Mouse (Mus musculus) heart, postnatal 0 days (tissue): ENCODE data around the gene Rgs6. TPM values are rescaled to one million over a fixed set of nuclear protein-coding genes. Genes with fewer than 3 reads are reported as not detected.

Experiments
- ATAC-seq: fragments of 200-750 bp; cut with Nextera tagmentation; 2 replicates; pipeline ENCODE4 v1.8.0; 2017; ENCODE audit warnings: low read depth, moderate number of reproducible peaks, moderate library complexity; ENCODE audit not compliant: insufficient read depth
- DNase-seq: peaks from one replicate; pipeline ENCODE4 v3.0.0-alpha.2; 2016; ENCODE audit warnings: low spot score
- H3K27ac ChIP-seq: fragments of 300-500 bp; sonication (generic); 2 replicates; pipeline ENCODE4 v1.5.1; 2014; ENCODE audit warnings: low read depth, mild to moderate bottlenecking
- H3K27me3 ChIP-seq: fragments of 300-500 bp; sonication (generic); 2 replicates; pipeline ENCODE4 v1.6.1; 2014; ENCODE audit warnings: low read length, mixed read lengths; ENCODE audit not compliant: control insufficient read depth, insufficient read depth
- H3K36me3 ChIP-seq: fragments of 300-500 bp; sonication (generic); replicated peaks from 2 replicates; pipeline ENCODE4 v1.6.1; 2014; ENCODE audit warnings: low read length, mixed read lengths; ENCODE audit not compliant: control insufficient read depth, insufficient read depth
- H3K4me1 ChIP-seq: fragments of 300-500 bp; sonication (generic); 2 replicates; pipeline ENCODE4 v1.6.1; 2014; ENCODE audit warnings: antibody characterized with exemption; ENCODE audit not compliant: control insufficient read depth, insufficient read depth
- H3K4me2 ChIP-seq: fragments of 300-500 bp; sonication (generic); 2 replicates; pipeline ENCODE4 v1.6.1; 2014; ENCODE audit warnings: low read depth, mild to moderate bottlenecking, low read length, moderate library complexity
- H3K4me3 ChIP-seq: fragments of 300-500 bp; sonication (generic); 2 replicates; pipeline ENCODE4 v1.5.1; 2014; ENCODE audit warnings: low read depth, low read length
- H3K9ac ChIP-seq: fragments of 300-500 bp; sonication (generic); replicated peaks from 2 replicates; pipeline ENCODE4 v1.6.1; 2014; ENCODE audit warnings: low read depth, low read length, mixed read lengths
- H3K9me3 ChIP-seq: fragments of 300-500 bp; sonication (generic); replicated peaks from 2 replicates; pipeline ENCODE4 v1.6.1; 2016; ENCODE audit warnings: low read length; ENCODE audit not compliant: control insufficient read depth
- CTCF ChIP-seq: IDR thresholded peaks from 2 replicates; pipeline ENCODE4 v1.5.1; 2016; ENCODE audit warnings: antibody characterized with exemption, control low read depth, low read depth
- EP300 ChIP-seq: IDR thresholded peaks from 2 replicates; pipeline ENCODE4 v1.6.1; 2016; ENCODE audit warnings: antibody characterized with exemption, low read depth
- WGBS: fragments of 180-500 bp; shearing (Covaris S2); extraction: QIAGEN DNeasy Blood & Tissue Kit; methylation state at CpG from one replicate; pipeline ENCODE4 v1.1.7; 2014; 5-methylcytosine and 5-hydroxymethylcytosine counted together
- polyA plus RNA-seq: library from polyadenylated mRNA; unstranded; fragments of >200 nt; fragmentation: Nextera tagmentation; extraction: Ambion mirVana; gene quantifications from 2 replicates; pipeline ENCODE4 v1.2.1, GENCODE M21; 2015
- total RNA-seq: library from RNA; depleted of rRNA; stranded (reverse); fragments of >200 nt; gene quantifications from 2 replicates; pipeline ENCODE4 v1.2.3, GENCODE M21; 2014; ENCODE audit warnings: low replicate concordance

Gene Rgs6
- total and polyA plus RNA-seq, 2 experiments from 2014 or later = 12.1 to 16.5 TPM

DNA sequence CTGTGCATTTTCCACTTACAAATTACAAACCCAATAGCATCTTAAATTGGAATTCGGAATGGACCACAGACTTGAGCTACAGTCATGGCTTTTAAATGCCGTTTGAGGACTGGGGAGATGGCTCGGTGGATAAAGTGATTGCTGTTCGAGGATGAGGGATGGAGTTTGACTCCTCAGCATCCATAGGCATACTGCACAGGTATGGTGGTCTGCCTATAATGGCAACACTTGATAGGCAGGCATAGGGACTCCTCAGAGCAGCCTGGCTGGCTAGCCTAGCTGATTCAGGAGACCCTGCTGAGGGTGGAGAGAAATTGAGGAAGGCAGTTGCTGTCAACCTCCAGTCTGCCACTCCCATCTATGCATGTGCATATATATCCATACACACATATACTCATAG lies 188.6 kb downstream of the Rgs6 start:
- TF ChIP-seq EP300 (no peak), CTCF (no peak)
- Histone ChIP-seq H3K9me3 (no peaks in the 10 kb centered on the region), H3K4me1 (no peaks in the 10 kb centered on the region; the same call in 1 of the 2 replicates), H3K27me3 (no peaks in the 10 kb centered on the region), H3K4me3 (no peak overlapping the region), H3K4me2 (no peak overlapping the region), H3K9ac (no peak overlapping the region), H3K36me3 (no peaks in the 10 kb centered on the region), H3K27ac (no peak overlapping the region)
- DNase-seq (no peak), ATAC-seq (no peak)
- 85% methylated on average over 4 of the region's 4 CpGs for WGBS

DNA sequence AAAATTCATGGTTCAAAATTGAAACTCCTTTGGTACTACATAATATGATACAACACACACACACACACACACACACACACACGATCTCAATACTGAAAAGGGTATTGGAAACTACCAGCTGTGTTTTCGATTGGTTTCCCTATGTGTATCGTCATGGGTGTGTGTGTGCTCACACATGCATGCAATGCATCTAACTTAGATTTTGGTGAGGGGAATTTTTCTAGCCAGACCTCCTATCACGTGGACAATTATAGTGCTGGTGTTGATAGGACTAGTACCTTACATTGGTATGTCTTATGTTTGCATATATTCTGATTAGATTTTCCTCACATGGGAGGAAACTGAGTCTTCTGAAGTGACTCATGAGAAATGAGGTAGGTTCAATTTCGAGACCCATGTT lies 192.8 kb downstream of the Rgs6 start:
- Histone ChIP-seq H3K27ac (no peak overlapping the region), H3K9ac (no peak overlapping the region), H3K9me3 (no peaks in the 10 kb centered on the region), H3K4me1 (no peaks in the 10 kb centered on the region), H3K27me3 (no peaks in the 10 kb centered on the region), H3K4me2 (no peak overlapping the region), H3K4me3 (no peak overlapping the region), H3K36me3 (no peaks in the 10 kb centered on the region)
- no peak for ATAC-seq
- 84% methylated on average over 5 of the region's 5 CpGs for WGBS
- TF ChIP-seq EP300 = no peak
- no peak for TF ChIP-seq CTCF
- DNase-seq = no peak

DNA sequence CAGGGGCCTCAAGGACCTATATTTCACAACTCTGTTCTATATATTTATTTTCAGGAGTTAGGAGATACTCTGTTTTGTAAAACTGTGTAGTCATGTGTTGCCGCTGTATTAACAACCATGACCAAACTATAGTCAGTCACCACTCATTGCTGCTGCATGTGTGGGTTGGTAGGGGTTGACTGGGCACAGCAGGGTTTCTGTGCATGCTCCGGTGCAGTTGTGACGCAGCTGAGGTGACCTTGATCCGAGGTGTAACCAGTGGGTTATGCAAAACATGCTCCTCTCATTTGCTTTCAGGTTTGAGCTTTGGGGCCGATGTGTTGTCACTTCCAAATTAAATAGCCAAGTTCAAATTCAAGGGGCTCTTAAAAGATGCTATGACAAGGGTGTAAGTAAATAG lies 193.3 kb downstream of the Rgs6 start:
- Histone ChIP-seq H3K27ac (no peak overlapping the region), H3K36me3 (no peaks in the 10 kb centered on the region), H3K4me2 (no peak overlapping the region), H3K9ac (no peak overlapping the region), H3K27me3 (no peaks in the 10 kb centered on the region), H3K4me1 (no peaks in the 10 kb centered on the region), H3K4me3 (no peak overlapping the region), H3K9me3 (no peaks in the 10 kb centered on the region)
- no peak for TF ChIP-seq EP300
- no peak for TF ChIP-seq CTCF
- WGBS = 69% methylated on average over 5 of the region's 5 CpGs
- DNase-seq (no peak), ATAC-seq (no peak)

DNA sequence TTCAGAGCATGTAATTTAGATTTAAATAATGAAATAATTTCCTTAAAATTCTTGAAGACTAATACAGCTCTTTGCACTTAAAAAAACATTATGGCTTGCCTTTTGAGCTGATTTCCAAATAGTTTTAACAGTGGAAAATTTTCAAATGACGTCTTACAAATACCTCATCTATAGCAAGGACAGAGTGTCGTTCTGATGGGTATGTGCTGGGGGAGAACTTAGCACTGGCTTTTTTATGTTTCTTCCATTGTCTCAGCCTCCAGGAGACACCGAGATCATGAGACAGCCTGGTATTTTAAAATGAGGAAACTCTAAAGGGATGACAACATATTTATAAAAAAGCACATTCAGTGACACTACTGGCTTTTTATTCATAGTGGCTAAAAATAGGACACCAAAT lies 204.0 kb downstream of the Rgs6 start:
- 57% methylated on average over 3 of the region's 3 CpGs for WGBS
- Histone ChIP-seq H3K4me1 (no peaks in the 10 kb centered on the region), H3K4me3 (no peak overlapping the region), H3K27me3 (no peaks in the 10 kb centered on the region), H3K9ac (no peak overlapping the region), H3K9me3 (no peaks in the 10 kb centered on the region), H3K4me2 (no peak overlapping the region), H3K36me3 (no peaks in the 10 kb centered on the region), H3K27ac (no peak overlapping the region)
- ATAC-seq (no peak), DNase-seq (no peak)
- TF ChIP-seq EP300 (no peak), CTCF (no peak)

DNA sequence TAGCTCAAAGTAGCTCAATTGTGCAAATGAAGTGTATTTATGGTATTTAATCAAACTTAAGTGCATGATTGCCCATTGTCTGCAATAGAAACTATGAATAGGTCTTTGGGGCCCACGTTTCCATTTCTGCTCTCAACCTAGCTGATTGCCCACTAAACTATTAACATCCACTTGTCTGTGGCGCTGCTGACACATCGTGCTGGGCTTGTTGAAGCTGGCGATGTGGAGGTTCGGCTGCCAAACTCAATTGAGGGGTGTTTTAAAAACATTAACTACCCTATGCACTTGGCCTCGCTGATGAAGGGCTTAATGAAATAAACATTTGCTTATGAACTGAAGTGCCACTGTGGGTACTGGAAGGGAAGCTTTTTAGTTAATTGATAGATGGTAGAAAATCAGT lies 211.8 kb downstream of the Rgs6 start:
- no peaks in the 10 kb centered on the region for H3K36me3 ChIP-seq
- no peak overlapping the region for H3K27ac ChIP-seq
- no peaks in the 10 kb centered on the region for H3K4me1 ChIP-seq
- no peak for ATAC-seq
- H3K4me3 ChIP-seq = no peak overlapping the region
- H3K27me3 ChIP-seq = no peaks in the 10 kb centered on the region
- no peak overlapping the region for H3K4me2 ChIP-seq
- WGBS = 51% methylated on average over 6 of the region's 6 CpGs
- H3K9me3 ChIP-seq = no peaks in the 10 kb centered on the region
- no peak for DNase-seq
- TF ChIP-seq CTCF = no peak
- no peak for TF ChIP-seq EP300
- H3K9ac ChIP-seq = no peak overlapping the region

DNA sequence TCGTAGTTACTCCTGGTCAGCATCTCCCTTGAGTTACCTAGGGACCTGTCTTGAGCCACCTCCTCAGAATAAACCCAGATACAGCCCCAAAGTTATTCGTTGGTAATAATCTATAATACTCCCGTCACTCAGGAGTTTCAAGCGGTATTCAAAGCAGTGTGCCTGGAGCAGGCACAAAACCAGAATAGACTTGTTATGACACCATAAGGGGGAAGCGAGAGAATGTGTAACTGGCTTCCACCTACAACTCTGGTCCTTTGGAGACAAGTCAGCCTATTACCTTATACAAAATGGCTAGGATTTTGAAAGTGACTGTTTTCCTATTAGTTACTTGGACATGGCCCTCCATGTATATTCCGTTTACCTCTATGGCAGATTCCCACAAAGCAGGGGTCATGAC lies 213.6 kb downstream of the Rgs6 start:
- DNase-seq = no peak
- Histone ChIP-seq H3K27me3 (no peaks in the 10 kb centered on the region), H3K4me1 (no peaks in the 10 kb centered on the region), H3K36me3 (no peaks in the 10 kb centered on the region), H3K4me3 (no peak overlapping the region), H3K27ac (no peak overlapping the region), H3K9ac (no peak overlapping the region), H3K4me2 (no peak overlapping the region), H3K9me3 (no peaks in the 10 kb centered on the region)
- WGBS = 76% methylated on average over 6 of the region's 6 CpGs
- ATAC-seq = no peak
- TF ChIP-seq CTCF (no peak), EP300 (no peak)
